ENCODE assay signal across 8 mouse cellular contexts in genomic region chr14:101774631-101775030, GRCm38 (mm10). TPM values are rescaled to one million over a fixed set of nuclear protein-coding genes. Genes with fewer than 3 reads are reported as not detected.
DNase-seq lines count a peak whose midpoint lies in the region; ATAC-seq lines count a peak whose summit lies in the region.

No protein-coding gene starts in this region.

- DNase-seq in adrenal gland, postnatal 10 days: peak; percentile 51
- DNase-seq in adrenal gland, postnatal 25 days: no peak
- peak; percentile 7 for DNase-seq in layer of hippocampus, adult 9-10 months (ENCODE audit: low spot score)
- no peak for DNase-seq in layer of hippocampus, postnatal 14 days (ENCODE audit: low spot score in 2 of 2)
- DNase-seq in ES-CJ7 (ENCODE audit: low read depth, low spot score): peak; percentile 49
- DNase-seq in retina, postnatal 1 day: peak; percentile 16

- peak; percentile 68 for ATAC-seq in granulocyte monocyte progenitor cell, adult 5-6 weeks (replicated peaks; ENCODE audit: poor library complexity, severe bottlenecking)
- ATAC-seq in megakaryocyte-erythroid progenitor cell, adult 5-6 weeks (replicated peaks; ENCODE audit: low FRiP score, low TSS enrichment, poor library complexity, severe bottlenecking): no peak; the same call in 1 of the 2 replicates

RNA-seq across cellular contexts. Expression of gene Lmo7, which starts 44.9 kb away (rescaled TPM):
- 10 to 100 TPM; 30.4 to 35.5 TPM for total RNA-seq in adrenal gland, postnatal 10 days (2021)
- total RNA-seq in adrenal gland, postnatal 25 days (2021): 15.1 and 15.3 TPM in 2 replicates
- 100 to 1,000 TPM; 113 to 131 TPM for total RNA-seq in layer of hippocampus, postnatal 14 days (2021)
- total RNA-seq in granulocyte monocyte progenitor cell, adult 5-6 weeks (2014; fragmentation: Nextera tagmentation): 0.06 TPM in 1 of 2 replicates, not detected in the other
- total RNA-seq in granulocyte monocyte progenitor cell, adult 5-6 weeks (2017): 0.57 and 1.0 TPM in 2 replicates
- not detected in 2 replicates for total RNA-seq in megakaryocyte-erythroid progenitor cell, adult 5-6 weeks (2014; fragmentation: Nextera tagmentation)
- not detected in 2 replicates for total RNA-seq in megakaryocyte-erythroid progenitor cell, adult 5-6 weeks (2017)

RNA-seq across cellular contexts. Expression of gene Gm9922, which starts 45.0 kb away (rescaled TPM):
- total RNA-seq in adrenal gland, postnatal 10 days (2021): 1 to 10 TPM; 4.3 to 6.4 TPM
- total RNA-seq in adrenal gland, postnatal 25 days (2021): 2.6 and 4.3 TPM in 2 replicates
- total RNA-seq in layer of hippocampus, postnatal 14 days (2021): not detected
- total RNA-seq in granulocyte monocyte progenitor cell, adult 5-6 weeks (2014; fragmentation: Nextera tagmentation): not detected in 2 replicates
- not detected in 2 replicates for total RNA-seq in granulocyte monocyte progenitor cell, adult 5-6 weeks (2017)
- not detected in 2 replicates for total RNA-seq in megakaryocyte-erythroid progenitor cell, adult 5-6 weeks (2014; fragmentation: Nextera tagmentation)
- not detected in 2 replicates for total RNA-seq in megakaryocyte-erythroid progenitor cell, adult 5-6 weeks (2017)

Comparison
In these comparisons a context has a peak if more than half of its experiments do, and no peak if none do; other contexts are left out.
1. DNase-seq: peak in adrenal gland, postnatal 10 days (single experiment), layer of hippocampus, adult 9-10 months (single experiment), ES-CJ7 (single experiment) and retina, postnatal 1 day (single experiment); none in adrenal gland, postnatal 25 days (single experiment) and layer of hippocampus, postnatal 14 days (0 of 2).